Mouse (Mus musculus): ENCODE data around the gene Rhbdl1. TPM values are rescaled to one million over a fixed set of nuclear protein-coding genes. Genes with fewer than 3 reads are reported as not detected.
"Not testable (repeated sequence)": the region's sequence is repeated elsewhere in the genome, so short reads cannot be mapped to it uniquely, and the experiment has no call there.

The Rhbdl1 gene
- polyA plus RNA-seq, 1 experiment from 2014 or later = 2.6 TPM

DNA sequence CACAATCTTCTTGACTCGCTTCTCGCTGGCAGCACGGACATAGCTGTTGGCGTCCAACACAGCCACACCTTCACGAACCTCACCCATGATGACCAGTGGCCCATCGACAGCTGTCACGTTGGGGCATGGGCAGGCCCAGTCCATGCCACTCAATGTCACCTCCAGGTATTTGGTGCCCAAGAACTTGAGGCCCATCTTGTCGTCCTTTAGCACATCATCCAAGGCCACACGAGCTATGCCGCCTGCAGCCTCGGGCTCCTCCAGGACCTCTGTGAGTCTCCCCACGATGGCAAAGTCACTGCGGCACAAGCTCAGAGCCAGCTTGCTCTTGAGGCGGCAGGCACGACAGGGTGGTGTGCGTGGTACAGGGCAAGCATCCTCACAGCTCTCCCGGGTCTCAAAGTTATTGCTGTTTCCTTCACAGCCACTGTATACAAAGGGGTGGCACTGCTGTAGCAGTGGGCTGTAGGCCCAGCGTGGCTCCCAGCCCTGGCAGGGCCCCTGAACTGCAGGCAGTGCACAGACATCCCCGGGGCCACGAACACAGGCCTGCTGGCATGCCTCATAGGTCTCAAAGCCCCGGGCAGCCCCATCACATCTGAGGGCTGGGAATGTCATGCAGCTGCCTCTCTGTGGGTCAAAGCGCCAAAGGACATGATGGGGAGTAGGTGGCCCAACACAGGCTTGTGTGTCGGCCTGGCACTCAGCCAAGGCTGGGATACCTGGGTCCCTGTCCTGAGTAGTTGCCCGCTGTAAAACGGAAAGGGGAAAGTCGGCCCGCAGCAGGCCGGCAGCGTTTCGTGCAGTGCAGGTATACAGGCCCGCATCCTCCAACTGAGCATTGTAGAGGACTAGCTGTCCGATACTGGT lies 40.9 kb upstream of the Rhbdl1 start:
- Histone ChIP-seq H3K4me3 (no peak overlapping the region), H3K36me3 (peaks cover 36% of the 10 kb centered on the region), H3K4me1 (peaks cover 40% of the 10 kb centered on the region), H3K4me2 (no peak overlapping the region), H3K27ac (no peak overlapping the region), H3K9ac (no peak overlapping the region), H3K9me3 (no peaks in the 10 kb centered on the region), H3K27me3 (no peaks in the 10 kb centered on the region)
- ATAC-seq (ENCODE audit: insufficient number of reproducible peaks, low FRiP score, low TSS enrichment, low read depth) = no peak
- 91% methylated on average over 32 of the region's 32 CpGs for WGBS

- Histone ChIP-seq H3K4me2 (no peak overlapping the region), H3K4me1 (peaks cover 40% of the 10 kb centered on the region), H3K9me3 (no peaks in the 10 kb centered on the region), H3K27ac (no peak overlapping the region), H3K36me3 (peaks cover 27% of the 10 kb centered on the region), H3K4me3 (no peak overlapping the region), H3K27me3 (no peaks in the 10 kb centered on the region), H3K9ac (no peak overlapping the region)
- ATAC-seq (ENCODE audit: insufficient number of reproducible peaks, low FRiP score, low TSS enrichment, low read depth) = no peak
- WGBS = 92% methylated on average over 3 of the region's 3 CpGs
These were observed 39.9 kb upstream of the Rhbdl1 start for GRCm38 (mm10) chr17:25877025-25877424.

GRCm38 (mm10) chr17:25876347-25876915 lies 39.3 kb upstream of the Rhbdl1 start:
- WGBS = 71% methylated on average over 10 of the region's 10 CpGs
- no peak for ATAC-seq (ENCODE audit: insufficient number of reproducible peaks, low FRiP score, low TSS enrichment, low read depth)
- H3K4me2 ChIP-seq = peak overlapping the region; percentile 81
- no peaks in the 10 kb centered on the region for H3K27me3 ChIP-seq
- peak overlapping the region; percentile 79 for H3K9ac ChIP-seq
- peaks cover 40% of the 10 kb centered on the region for H3K4me1 ChIP-seq
- H3K4me3 ChIP-seq = peak overlapping the region; percentile 81
- no peaks in the 10 kb centered on the region for H3K9me3 ChIP-seq
- peaks cover 22% of the 10 kb centered on the region for H3K36me3 ChIP-seq
- no peak overlapping the region; the same call in 1 of the 2 replicates for H3K27ac ChIP-seq

DNA sequence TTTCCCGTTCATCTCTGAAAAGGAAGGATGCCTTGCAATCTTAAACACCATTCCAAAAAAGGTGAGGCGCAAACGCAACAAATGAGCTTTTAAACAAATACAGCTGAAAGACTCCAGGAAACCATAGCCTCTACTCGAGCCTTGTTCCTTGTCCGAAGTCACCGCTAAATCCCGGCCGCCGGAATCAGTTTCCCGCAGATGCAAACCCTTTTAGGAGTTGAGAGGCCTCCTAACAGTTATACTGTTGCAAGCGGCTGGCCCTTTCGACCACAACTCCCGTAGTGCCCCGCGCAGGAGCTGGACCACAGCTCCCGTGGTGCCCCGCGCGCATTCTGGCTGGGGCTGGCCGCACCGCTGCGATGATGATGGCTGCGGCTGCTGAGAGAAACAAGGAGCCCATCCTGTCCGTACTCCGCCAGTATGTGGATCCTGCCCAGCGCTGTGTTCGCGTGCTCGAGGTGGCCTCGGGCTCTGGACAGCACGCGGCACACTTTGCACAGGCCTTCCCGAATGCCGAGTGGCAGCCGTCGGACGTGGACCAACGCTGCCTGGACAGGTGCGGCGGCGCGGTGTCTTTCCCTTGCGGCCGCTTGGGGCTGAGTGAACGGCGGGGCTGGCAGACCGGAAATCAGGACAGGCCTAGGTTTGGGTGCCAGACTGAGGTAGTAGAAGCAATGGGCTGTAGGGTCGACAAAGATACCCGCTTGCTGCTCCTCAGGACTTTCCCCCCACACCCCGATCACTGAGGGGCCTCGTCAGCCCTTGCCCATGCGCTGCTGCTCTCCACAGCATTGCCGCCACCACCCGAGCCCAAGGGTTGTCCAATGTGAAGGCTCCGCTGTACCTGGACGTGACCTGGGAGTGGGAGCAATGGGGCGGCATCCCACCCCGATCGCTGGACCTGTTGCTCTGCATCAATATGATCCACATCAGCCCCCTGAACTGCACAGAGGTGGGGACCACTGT lies 38.4 kb upstream of the Rhbdl1 start:
- Histone ChIP-seq H3K36me3 (peaks cover 18% of the 10 kb centered on the region), H3K9ac (peak overlapping the region; percentile 79), H3K4me3 (peak overlapping the region; percentile 81), H3K4me1 (peaks cover 34% of the 10 kb centered on the region), H3K9me3 (no peaks in the 10 kb centered on the region), H3K27ac (peak overlapping the region; percentile 94), H3K27me3 (no peaks in the 10 kb centered on the region), H3K4me2 (peak overlapping the region; percentile 81)
- ATAC-seq (ENCODE audit: insufficient number of reproducible peaks, low FRiP score, low TSS enrichment, low read depth) = peak; percentile 90
- WGBS = under 1% methylated on average over 59 of the region's 59 CpGs

- H3K9ac ChIP-seq = peak within 1 kb of the TSS; percentile 79
- under 1% methylated on average over 25 of the region's 25 CpGs for WGBS
- peak within 1 kb of the TSS; percentile 94 for H3K27ac ChIP-seq
- H3K27me3 ChIP-seq = no peaks in the 10 kb centered on the region
- peak; percentile 77 for ATAC-seq (ENCODE audit: insufficient number of reproducible peaks, low FRiP score, low TSS enrichment, low read depth)
- H3K4me2 ChIP-seq = peak within 1 kb of the TSS; percentile 81
- peak within 1 kb of the TSS; percentile 81 for H3K4me3 ChIP-seq
- H3K36me3 ChIP-seq = peaks cover 18% of the 10 kb centered on the region
- H3K4me1 ChIP-seq = peaks cover 27% of the 10 kb centered on the region
- H3K9me3 ChIP-seq = no peaks in the 10 kb centered on the region
These were observed 37.7 kb upstream of the Rhbdl1 start, which contains the start of gene Mettl26 for GRCm38 (mm10) chr17:25874721-25875170. Mettl26 (plus strand) TSS chr17:25875074.

DNA sequence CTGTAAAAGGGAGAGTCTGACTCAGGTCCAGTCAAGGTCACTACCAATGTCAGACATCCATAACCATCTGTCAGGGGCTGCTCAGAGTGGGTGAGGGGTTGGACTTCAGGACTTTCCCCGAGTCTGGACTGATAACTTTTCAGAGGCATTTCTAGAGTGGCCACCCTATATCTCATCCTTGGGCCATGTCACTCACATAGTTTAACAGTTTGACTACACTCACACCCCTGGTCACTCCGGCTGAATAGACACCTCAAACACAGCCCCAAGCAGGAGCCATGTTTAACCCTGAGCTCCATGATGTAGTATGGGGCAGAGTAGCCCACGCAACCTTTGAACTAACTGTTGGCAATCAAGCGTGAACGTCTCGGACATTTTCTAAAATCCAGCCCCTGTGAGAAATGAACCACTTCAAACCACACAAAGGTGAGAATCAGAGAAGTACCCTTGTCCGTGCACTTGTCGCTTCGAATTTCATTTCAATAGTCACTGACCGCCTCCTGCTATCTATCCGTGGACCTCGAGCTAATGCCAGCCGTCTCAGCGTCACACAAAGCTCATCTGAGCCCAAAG lies 37.1 kb upstream of the Rhbdl1 start:
- no peak for ATAC-seq (ENCODE audit: insufficient number of reproducible peaks, low FRiP score, low TSS enrichment, low read depth)
- H3K4me3 ChIP-seq = peak overlapping the region; percentile 81
- WGBS = 6% methylated on average over 14 of the region's 14 CpGs
- peaks cover 16% of the 10 kb centered on the region for H3K36me3 ChIP-seq
- H3K4me2 ChIP-seq = peak overlapping the region; percentile 81
- peak overlapping the region; percentile 94 for H3K27ac ChIP-seq
- H3K4me1 ChIP-seq = peaks cover 24% of the 10 kb centered on the region
- peak overlapping the region; percentile 79 for H3K9ac ChIP-seq
- H3K9me3 ChIP-seq = no peaks in the 10 kb centered on the region
- H3K27me3 ChIP-seq = no peaks in the 10 kb centered on the region

- peak overlapping the region; percentile 81; the same call in 1 of the 2 replicates for H3K4me3 ChIP-seq
- H3K9me3 ChIP-seq = no peaks in the 10 kb centered on the region
- H3K4me1 ChIP-seq = peaks cover 30% of the 10 kb centered on the region
- H3K36me3 ChIP-seq = peaks cover 10% of the 10 kb centered on the region
- peak overlapping the region; percentile 81 for H3K4me2 ChIP-seq
- 0 out of 2 replicates have a peak overlapping the region, but pooled peaks have one; percentile 94 for H3K27ac ChIP-seq
- H3K27me3 ChIP-seq = no peaks in the 10 kb centered on the region
- 79% methylated on average over 11 of the region's 11 CpGs for WGBS
- no peak for ATAC-seq (ENCODE audit: insufficient number of reproducible peaks, low FRiP score, low TSS enrichment, low read depth)
- no peak overlapping the region for H3K9ac ChIP-seq
These were observed 36.5 kb upstream of the Rhbdl1 start for GRCm38 (mm10) chr17:25873405-25874147.

GRCm38 (mm10) chr17:25872676-25873075 lies 35.6 kb upstream of the Rhbdl1 start:
- no peak overlapping the region for H3K9ac ChIP-seq
- H3K9me3 ChIP-seq = no peaks in the 10 kb centered on the region
- peaks cover under 1% of the 10 kb centered on the region for H3K36me3 ChIP-seq
- peaks cover 36% of the 10 kb centered on the region for H3K4me1 ChIP-seq
- H3K4me2 ChIP-seq = no peak overlapping the region
- no peaks in the 10 kb centered on the region for H3K27me3 ChIP-seq
- no peak overlapping the region for H3K27ac ChIP-seq
- WGBS = 78% methylated on average over 3 of the region's 3 CpGs
- no peak overlapping the region for H3K4me3 ChIP-seq
- ATAC-seq (ENCODE audit: insufficient number of reproducible peaks, low FRiP score, low TSS enrichment, low read depth) = no peak

- not testable (repeated sequence) for H3K9ac ChIP-seq; H3K36me3 ChIP-seq; H3K4me2 ChIP-seq; H3K9me3 ChIP-seq; H3K27ac ChIP-seq; H3K4me3 ChIP-seq; ATAC-seq (ENCODE audit: insufficient number of reproducible peaks, low FRiP score, low TSS enrichment, low read depth); H3K27me3 ChIP-seq
- H3K4me1 ChIP-seq = peaks cover 34% of the 10 kb centered on the region
These were observed 34.5 kb upstream of the Rhbdl1 start for GRCm38 (mm10) chr17:25871566-25871965.

GRCm38 (mm10) chr17:25869954-25870353 lies 32.9 kb upstream of the Rhbdl1 start:
- no peaks in the 10 kb centered on the region for H3K9me3 ChIP-seq
- H3K27me3 ChIP-seq = no peaks in the 10 kb centered on the region
- H3K36me3 ChIP-seq = no peaks in the 10 kb centered on the region
- peaks cover 25% of the 10 kb centered on the region for H3K4me1 ChIP-seq
- no peak overlapping the region for H3K9ac ChIP-seq
- no peak overlapping the region for H3K4me2 ChIP-seq
- no peak overlapping the region for H3K4me3 ChIP-seq
- ATAC-seq (ENCODE audit: insufficient number of reproducible peaks, low FRiP score, low TSS enrichment, low read depth) = no peak
- 85% methylated on average over 2 of the region's 2 CpGs for WGBS
- no peak overlapping the region for H3K27ac ChIP-seq

DNA sequence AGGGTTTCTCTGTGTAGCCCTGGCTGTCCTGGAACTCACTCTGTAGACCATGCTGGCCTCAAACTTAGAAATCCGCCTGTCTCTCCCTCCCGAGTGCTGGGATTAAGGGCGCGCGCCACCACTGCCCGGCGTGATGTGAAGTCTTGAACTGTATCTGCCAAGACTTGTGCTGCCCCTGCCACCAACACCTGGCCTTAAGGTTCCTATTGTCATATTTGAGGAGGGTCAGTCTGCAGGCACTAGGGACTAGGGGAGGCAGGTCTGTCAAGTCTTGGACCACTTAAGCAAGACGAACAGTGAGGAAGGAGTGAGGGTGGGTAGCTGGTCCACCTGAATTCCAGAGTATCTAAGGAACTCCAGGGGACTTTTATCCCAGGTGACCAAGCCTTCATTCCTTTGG lies 32.4 kb upstream of the Rhbdl1 start:
- Histone ChIP-seq H3K27me3 (no peaks in the 10 kb centered on the region), H3K9me3 (no peaks in the 10 kb centered on the region), H3K27ac (no peak overlapping the region), H3K9ac (no peak overlapping the region), H3K36me3 (no peaks in the 10 kb centered on the region), H3K4me2 (no peak overlapping the region), H3K4me3 (no peak overlapping the region), H3K4me1 (peaks cover 23% of the 10 kb centered on the region)
- ATAC-seq (ENCODE audit: insufficient number of reproducible peaks, low FRiP score, low TSS enrichment, low read depth) = no peak
- 89% methylated on average over 8 of the region's 8 CpGs for WGBS
